Mouse (Mus musculus): ENCODE measurements around the gene Snx27. TPM values are rescaled to one million over a fixed set of nuclear protein-coding genes. Genes with fewer than 3 reads are reported as not detected.

The Snx27 gene
- polyA plus RNA-seq, 1 experiment from 2014 or later = 39.4 TPM

DNA sequence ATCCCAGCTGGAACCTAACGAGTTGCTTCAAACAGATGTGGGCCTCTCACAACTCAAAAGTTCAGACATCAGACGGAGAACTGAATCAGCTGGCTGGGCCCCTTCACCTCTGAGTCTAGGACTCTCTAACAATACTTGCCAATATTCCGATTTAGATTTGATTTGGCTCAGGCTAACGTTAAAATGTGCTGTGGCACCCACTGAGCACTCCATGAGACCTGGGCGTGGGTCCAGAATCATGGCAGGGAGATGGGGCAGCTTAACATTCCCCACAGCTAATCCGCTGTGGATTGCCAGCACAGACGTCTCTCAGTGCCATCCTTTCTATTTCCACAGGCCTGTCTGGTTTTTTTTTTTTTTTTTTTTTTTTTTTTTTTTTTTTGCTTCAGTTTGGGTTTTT, 96.6 kb downstream of the Snx27 start:
- Histone ChIP-seq H3K36me3 (ENCODE audit: control insufficient read depth, insufficient read depth, low read length) (peaks cover 9% of the 10 kb centered on the region; the same call in 1 of the 2 replicates), H3K27me3 (ENCODE audit: control insufficient read depth, insufficient read depth, low read length) (no peaks in the 10 kb centered on the region), H3K4me3 (ENCODE audit: low read depth, low read length) (no peak overlapping the region), H3K9me3 (ENCODE audit: control insufficient read depth, low read length) (no peaks in the 10 kb centered on the region), H3K4me2 (no peak overlapping the region), H3K27ac (ENCODE audit: low read depth, low read length) (no peak overlapping the region), H3K9ac (ENCODE audit: low read length) (no peak overlapping the region), H3K4me1 (ENCODE audit: control insufficient read depth, insufficient read depth, low read length) (peaks cover 44% of the 10 kb centered on the region)
- 65% methylated on average over 7 of the region's 7 CpGs for WGBS
- DNase-seq (ENCODE audit: low spot score, missing footprints) (no peak), ATAC-seq (ENCODE audit: low FRiP score) (no peak)

DNA sequence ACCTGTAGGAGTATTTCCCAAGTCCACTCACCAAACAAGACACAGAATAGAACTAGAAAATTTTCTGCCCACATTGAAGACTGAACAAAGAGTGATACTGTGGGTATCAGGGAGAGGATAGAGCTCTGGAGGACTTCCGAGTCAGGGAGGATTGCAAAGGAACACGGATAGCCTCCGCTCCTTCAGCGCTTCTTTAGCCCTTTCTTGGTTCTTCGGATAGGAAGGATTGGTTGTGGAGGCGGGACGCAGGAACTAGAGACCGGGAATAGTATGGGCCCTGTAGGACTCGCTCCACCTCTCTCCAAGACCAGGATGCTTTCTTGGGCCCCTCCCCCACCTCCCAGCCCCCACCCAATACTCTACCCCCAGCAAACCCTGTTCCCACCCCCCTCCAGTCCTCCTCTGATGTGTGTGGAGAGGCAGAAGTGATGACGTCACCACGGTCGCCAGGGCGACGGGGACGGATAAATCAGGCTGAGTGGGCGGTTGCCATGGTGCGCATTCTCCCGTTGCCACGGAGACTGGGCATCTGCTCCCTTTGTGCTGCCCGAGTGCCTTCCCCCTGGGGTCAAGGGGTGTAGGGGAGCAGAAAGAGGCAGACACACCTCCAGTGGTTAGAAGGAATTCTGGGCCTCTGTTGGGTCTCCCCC, 98.6 kb downstream of the Snx27 start:
- DNase-seq (ENCODE audit: low spot score, missing footprints) (peak; percentile 100), ATAC-seq (ENCODE audit: low FRiP score) (peak; percentile 95)
- WGBS = 7% methylated on average over 20 of the region's 20 CpGs
- H3K27me3 ChIP-seq (ENCODE audit: control insufficient read depth, insufficient read depth, low read length) = no peaks in the 10 kb centered on the region
- H3K4me3 ChIP-seq (ENCODE audit: low read depth, low read length) = peak overlapping the region; percentile 8; the same call in 1 of the 2 replicates
- peak overlapping the region; percentile 44 for H3K9ac ChIP-seq (ENCODE audit: low read length)
- no peaks in the 10 kb centered on the region for H3K9me3 ChIP-seq (ENCODE audit: control insufficient read depth, low read length)
- H3K4me2 ChIP-seq = peak overlapping the region; percentile 44
- H3K4me1 ChIP-seq (ENCODE audit: control insufficient read depth, insufficient read depth, low read length) = peaks cover 53% of the 10 kb centered on the region
- peak overlapping the region; percentile 87 for H3K27ac ChIP-seq (ENCODE audit: low read depth, low read length)
- peaks cover 4% of the 10 kb centered on the region; the same call in 1 of the 2 replicates for H3K36me3 ChIP-seq (ENCODE audit: control insufficient read depth, insufficient read depth, low read length)

DNA sequence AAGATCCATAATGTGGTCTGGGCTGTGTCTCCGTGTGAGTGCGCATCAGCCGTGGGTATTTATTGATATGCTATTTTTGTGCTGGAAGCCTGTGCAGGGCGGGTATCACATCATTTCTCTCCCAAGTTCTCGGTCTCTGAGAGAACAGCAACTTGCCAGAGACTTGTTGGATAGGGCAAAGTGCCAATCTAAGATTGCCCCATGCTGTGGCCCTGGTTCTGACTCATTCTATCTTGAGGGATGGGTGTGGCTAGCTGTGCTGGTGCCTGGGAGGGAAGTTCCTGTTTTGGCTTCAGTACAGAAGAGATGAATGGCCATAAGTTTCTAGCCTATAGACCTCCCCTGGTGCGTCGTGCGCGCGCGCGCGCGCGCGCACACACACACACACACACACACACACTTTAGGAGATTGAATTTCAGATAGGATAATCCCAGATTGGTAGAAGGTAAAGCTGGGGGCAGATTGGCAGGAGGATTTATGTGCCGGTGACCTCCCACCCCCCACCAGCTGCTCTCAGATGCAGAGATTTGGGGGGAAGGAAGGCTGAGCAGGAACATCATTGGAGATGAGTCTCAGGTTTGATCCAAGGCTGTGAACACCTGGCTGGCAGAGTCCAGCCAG, 99.6 kb downstream of the Snx27 start:
- Histone ChIP-seq H3K27ac (ENCODE audit: low read depth, low read length) (peak overlapping the region; percentile 85), H3K9me3 (ENCODE audit: control insufficient read depth, low read length) (no peaks in the 10 kb centered on the region), H3K36me3 (ENCODE audit: control insufficient read depth, insufficient read depth, low read length) (peaks cover 3% of the 10 kb centered on the region; the same call in 1 of the 2 replicates), H3K4me1 (ENCODE audit: control insufficient read depth, insufficient read depth, low read length) (peaks cover 57% of the 10 kb centered on the region), H3K27me3 (ENCODE audit: control insufficient read depth, insufficient read depth, low read length) (no peaks in the 10 kb centered on the region), H3K4me3 (ENCODE audit: low read depth, low read length) (no peak overlapping the region), H3K9ac (ENCODE audit: low read length) (no peak overlapping the region), H3K4me2 (no peak overlapping the region)
- no peak for DNase-seq (ENCODE audit: low spot score, missing footprints)
- ATAC-seq (ENCODE audit: low FRiP score) = no peak
- 85% methylated on average over 17 of the region's 17 CpGs for WGBS

DNA sequence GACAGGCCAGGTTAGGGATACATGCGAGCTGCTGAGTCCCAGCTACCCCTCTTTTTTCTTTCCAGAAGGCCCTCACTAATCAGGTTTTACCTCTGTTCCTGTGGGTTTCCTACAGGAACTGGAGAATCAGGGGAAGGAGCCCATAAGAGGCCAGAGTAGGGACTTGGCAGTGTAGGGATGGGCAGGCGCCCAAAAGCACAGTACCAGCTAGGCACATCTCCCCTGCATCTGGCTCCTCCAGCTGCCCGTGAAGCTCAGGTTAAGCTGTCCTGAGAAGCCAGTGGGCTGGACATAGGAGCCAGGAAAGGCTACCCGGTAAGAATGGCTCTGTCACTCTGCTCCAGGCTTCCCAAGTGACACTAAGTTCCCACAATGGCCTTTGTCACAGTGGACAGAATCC, 101.1 kb downstream of the Snx27 start:
- no peak overlapping the region for H3K27ac ChIP-seq (ENCODE audit: low read depth, low read length)
- ATAC-seq (ENCODE audit: low FRiP score) (no peak), DNase-seq (ENCODE audit: low spot score, missing footprints) (no peak)
- no peaks in the 10 kb centered on the region for H3K9me3 ChIP-seq (ENCODE audit: control insufficient read depth, low read length)
- 58% methylated on average over 4 of the region's 4 CpGs for WGBS
- H3K4me2 ChIP-seq = peak overlapping the region; percentile 6; the same call in 1 of the 2 replicates
- peaks cover 66% of the 10 kb centered on the region for H3K4me1 ChIP-seq (ENCODE audit: control insufficient read depth, insufficient read depth, low read length)
- H3K4me3 ChIP-seq (ENCODE audit: low read depth, low read length) = no peak overlapping the region
- no peaks in the 10 kb centered on the region for H3K27me3 ChIP-seq (ENCODE audit: control insufficient read depth, insufficient read depth, low read length)
- 0 out of 2 replicates have a peak overlapping the region, but pooled peaks have one; percentile 9 for H3K9ac ChIP-seq (ENCODE audit: low read length)
- H3K36me3 ChIP-seq (ENCODE audit: control insufficient read depth, insufficient read depth, low read length) = no peaks in the 10 kb centered on the region

DNA sequence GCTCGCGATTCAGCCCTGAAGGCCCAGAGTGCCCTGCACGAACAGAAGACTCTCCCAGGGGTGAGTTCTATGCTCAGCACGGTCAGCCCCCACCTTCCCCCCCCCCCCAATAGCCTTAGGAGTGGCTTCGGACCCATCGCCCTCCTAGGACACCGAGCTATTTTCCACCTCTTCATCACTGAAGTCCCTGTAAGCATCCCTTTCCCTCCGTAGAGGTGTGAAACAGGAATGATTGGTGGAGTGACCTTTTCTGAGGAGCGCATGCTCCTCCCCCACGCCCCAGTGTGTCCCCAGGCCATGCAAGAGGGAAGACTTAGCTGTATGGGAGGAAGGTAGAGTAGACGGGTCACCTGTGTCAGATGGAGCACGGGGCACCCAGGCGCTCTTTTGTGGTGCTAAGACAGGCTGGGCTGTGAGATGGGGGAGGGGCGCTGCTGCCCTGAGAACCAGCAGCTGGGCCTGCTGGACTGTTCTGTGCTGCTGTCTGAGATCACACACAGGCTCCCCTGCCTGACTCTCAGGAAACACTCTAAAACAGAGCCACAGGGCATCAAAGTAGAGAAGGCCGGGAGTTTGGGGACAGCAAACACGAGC, 102.1 kb downstream of the Snx27 start, which contains the start of gene Riiad1:
Gene Riiad1, minus strand, starts transcription at position 51 of the 594 bp plus-strand sequence.
- WGBS = 10% methylated on average over 16 of the region's 16 CpGs
- no peak for ATAC-seq (ENCODE audit: low FRiP score)
- peak within 1 kb of the TSS; percentile 56 for H3K4me3 ChIP-seq (ENCODE audit: low read depth, low read length)
- DNase-seq (ENCODE audit: low spot score, missing footprints) = no peak
- peaks cover 62% of the 10 kb centered on the region for H3K4me1 ChIP-seq (ENCODE audit: control insufficient read depth, insufficient read depth, low read length)
- no peaks in the 10 kb centered on the region for H3K36me3 ChIP-seq (ENCODE audit: control insufficient read depth, insufficient read depth, low read length)
- peak within 1 kb of the TSS; percentile 49 for H3K27ac ChIP-seq (ENCODE audit: low read depth, low read length)
- peak within 1 kb of the TSS; percentile 83 for H3K9ac ChIP-seq (ENCODE audit: low read length)
- no peaks in the 10 kb centered on the region for H3K27me3 ChIP-seq (ENCODE audit: control insufficient read depth, insufficient read depth, low read length)
- H3K9me3 ChIP-seq (ENCODE audit: control insufficient read depth, low read length) = no peaks in the 10 kb centered on the region
- H3K4me2 ChIP-seq = peak within 1 kb of the TSS; percentile 59

DNA sequence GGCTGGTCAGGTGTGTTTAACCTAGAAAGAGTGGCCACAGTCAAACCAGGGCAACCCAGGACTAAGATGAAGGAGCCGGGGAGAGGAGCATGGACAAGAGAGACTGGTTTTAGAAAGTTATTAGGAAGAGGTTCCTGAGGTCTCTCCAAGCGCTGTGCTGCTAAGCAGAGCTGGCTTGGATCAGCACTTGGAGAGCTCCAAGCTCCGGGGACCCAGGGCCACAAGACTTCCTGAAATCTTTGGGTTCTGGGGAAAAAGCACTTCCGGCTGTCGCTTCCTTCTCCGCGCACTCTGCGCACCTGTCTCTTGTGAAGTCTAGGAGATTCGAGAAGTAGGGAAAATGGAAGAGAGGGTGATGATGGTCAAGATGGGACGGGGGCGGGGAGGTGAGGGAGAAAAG, 103.0 kb downstream of the Snx27 start:
- Histone ChIP-seq H3K27ac (ENCODE audit: low read depth, low read length) (no peak overlapping the region), H3K27me3 (ENCODE audit: control insufficient read depth, insufficient read depth, low read length) (no peaks in the 10 kb centered on the region), H3K4me1 (ENCODE audit: control insufficient read depth, insufficient read depth, low read length) (peaks cover 54% of the 10 kb centered on the region), H3K4me3 (ENCODE audit: low read depth, low read length) (peak overlapping the region; percentile 56), H3K9me3 (ENCODE audit: control insufficient read depth, low read length) (no peaks in the 10 kb centered on the region), H3K4me2 (peak overlapping the region; percentile 59), H3K36me3 (ENCODE audit: control insufficient read depth, insufficient read depth, low read length) (no peaks in the 10 kb centered on the region), H3K9ac (ENCODE audit: low read length) (peak overlapping the region; percentile 83)
- ATAC-seq (ENCODE audit: low FRiP score) = no peak
- DNase-seq (ENCODE audit: low spot score, missing footprints) = no peak
- WGBS = 12% methylated on average over 11 of the region's 11 CpGs

DNA sequence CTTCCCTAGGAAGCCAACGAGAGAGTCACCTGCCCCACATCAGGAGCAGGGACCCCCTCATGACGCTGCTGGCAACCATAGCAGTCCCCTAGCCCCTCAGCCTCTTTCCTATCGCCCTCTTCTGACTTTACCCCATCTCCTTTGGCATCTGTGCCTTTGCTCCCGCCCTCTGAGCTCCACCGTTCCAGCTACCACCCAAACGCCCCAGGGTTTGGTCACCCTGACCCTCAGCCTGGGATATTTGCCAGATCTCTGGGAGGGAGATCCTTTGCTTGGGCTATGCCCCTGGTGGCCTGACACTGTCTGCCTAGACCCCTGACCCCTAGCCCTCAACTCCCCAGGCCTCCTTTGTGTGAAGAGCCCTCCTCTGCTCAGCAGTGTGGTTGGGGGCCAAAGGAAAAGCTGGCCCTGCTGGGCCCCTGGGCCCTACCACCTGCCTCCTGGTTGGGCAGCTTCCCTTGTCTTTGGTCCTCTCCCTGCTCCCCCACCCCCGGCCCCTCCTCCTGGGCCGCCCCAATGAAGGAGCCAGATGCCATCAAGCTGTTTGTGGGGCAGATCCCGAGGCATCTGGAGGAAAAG, 103.8 kb downstream of the Snx27 start:
- peak overlapping the region; percentile 83 for H3K9ac ChIP-seq (ENCODE audit: low read length)
- no peaks in the 10 kb centered on the region for H3K27me3 ChIP-seq (ENCODE audit: control insufficient read depth, insufficient read depth, low read length)
- WGBS = 7% methylated on average over 9 of the region's 9 CpGs
- H3K4me2 ChIP-seq = peak overlapping the region; percentile 59
- peak overlapping the region; percentile 85 for H3K27ac ChIP-seq (ENCODE audit: low read depth, low read length)
- no peaks in the 10 kb centered on the region for H3K9me3 ChIP-seq (ENCODE audit: control insufficient read depth, low read length)
- H3K36me3 ChIP-seq (ENCODE audit: control insufficient read depth, insufficient read depth, low read length) = no peaks in the 10 kb centered on the region
- peak overlapping the region; percentile 56 for H3K4me3 ChIP-seq (ENCODE audit: low read depth, low read length)
- H3K4me1 ChIP-seq (ENCODE audit: control insufficient read depth, insufficient read depth, low read length) = peaks cover 49% of the 10 kb centered on the region
- ATAC-seq (ENCODE audit: low FRiP score) = peak; percentile 25
- no peak for DNase-seq (ENCODE audit: low spot score, missing footprints)

DNA sequence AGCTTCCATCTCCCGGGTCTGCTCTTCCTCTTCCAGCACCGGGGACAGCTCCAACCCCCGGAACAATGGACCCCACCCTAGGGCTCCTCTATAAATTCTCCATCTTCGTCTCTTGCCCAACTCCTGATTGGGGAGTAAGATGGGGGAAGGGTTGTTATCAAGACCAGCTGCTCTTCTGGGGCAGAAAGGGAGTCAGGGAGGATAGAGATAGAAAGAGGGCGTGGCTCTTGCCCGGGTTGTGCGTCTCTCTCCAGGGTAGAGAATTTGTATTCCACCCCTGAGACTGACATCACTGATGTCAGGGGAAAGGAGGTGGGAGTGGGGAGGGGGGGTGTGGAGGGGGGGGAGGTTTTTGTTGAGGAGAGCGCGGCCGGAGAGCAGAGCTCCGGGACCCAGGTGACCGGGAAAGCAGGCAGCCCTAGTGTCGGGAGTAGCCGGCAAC, 104.5 kb downstream of the Snx27 start, which contains the start of gene Celf3:
Gene Celf3, plus strand, starts transcription at position 315 of the 442 bp plus-strand sequence.
- peak; percentile 97 for DNase-seq (ENCODE audit: low spot score, missing footprints)
- Histone ChIP-seq H3K4me3 (ENCODE audit: low read depth, low read length) (peak within 1 kb of the TSS; percentile 56), H3K9me3 (ENCODE audit: control insufficient read depth, low read length) (no peaks in the 10 kb centered on the region), H3K9ac (ENCODE audit: low read length) (peak within 1 kb of the TSS; percentile 83), H3K4me2 (peak within 1 kb of the TSS; percentile 59), H3K27ac (ENCODE audit: low read depth, low read length) (peak within 1 kb of the TSS; percentile 85), H3K4me1 (ENCODE audit: control insufficient read depth, insufficient read depth, low read length) (peaks cover 46% of the 10 kb centered on the region), H3K27me3 (ENCODE audit: control insufficient read depth, insufficient read depth, low read length) (no peaks in the 10 kb centered on the region), H3K36me3 (ENCODE audit: control insufficient read depth, insufficient read depth, low read length) (no peaks in the 10 kb centered on the region)
- under 1% methylated on average over 13 of the region's 14 CpGs for WGBS
- peak; percentile 91 for ATAC-seq (ENCODE audit: low FRiP score)

All from midbrain, embryonic 11.5 days (tissue).